Mouse (Mus musculus) mouse embryonic stem cell (cell line): ENCODE data around the gene Kmt2d.

Experiments
- in situ Hi-C, 2 experiments: fragments of 300-500 bp; cut with MboI; formaldehyde crosslinking; loops; 1 replicate in 1 of 2; 3 replicates in 1 of 2; pipeline ENCODE4 v1.14.3; 2019 to 2020; ENCODE audit warnings: low sequenced_read_pairs in 2 of 2, low pct_unique_long_range_greater_than_20kb in 1 of 2, mixed read lengths in 1 of 2; ENCODE audit not compliant: unreplicated experiment in 1 of 2

Gene Kmt2d

DNA sequence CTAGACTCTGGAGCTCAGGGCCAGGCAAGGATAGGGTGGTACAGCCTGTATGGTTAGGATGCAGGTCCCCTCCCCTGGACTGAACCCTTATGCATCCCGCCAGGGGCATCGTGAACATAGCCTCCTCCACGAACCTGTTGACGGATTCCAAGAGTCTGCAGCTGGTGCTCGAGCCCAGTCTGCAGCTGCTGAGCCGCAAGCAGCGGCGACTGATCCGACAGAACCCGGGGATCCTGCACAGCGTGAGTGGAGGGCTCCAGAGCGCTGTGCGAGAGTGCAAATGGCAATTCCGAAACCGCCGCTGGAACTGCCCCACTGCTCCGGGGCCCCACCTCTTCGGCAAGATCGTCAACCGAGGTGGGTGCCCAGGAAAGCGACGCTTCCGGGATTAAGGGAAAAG is 80.2 kb downstream of the Kmt2d start:
- in situ Hi-C loops, result loop anchor here in 1 of 2 experiments (10.0 to 25.0 kb wide), 2 partner anchors 304 to 778 kb away; partner anchors contain the start of genes Col2a1 and Dnajc22

DNA sequence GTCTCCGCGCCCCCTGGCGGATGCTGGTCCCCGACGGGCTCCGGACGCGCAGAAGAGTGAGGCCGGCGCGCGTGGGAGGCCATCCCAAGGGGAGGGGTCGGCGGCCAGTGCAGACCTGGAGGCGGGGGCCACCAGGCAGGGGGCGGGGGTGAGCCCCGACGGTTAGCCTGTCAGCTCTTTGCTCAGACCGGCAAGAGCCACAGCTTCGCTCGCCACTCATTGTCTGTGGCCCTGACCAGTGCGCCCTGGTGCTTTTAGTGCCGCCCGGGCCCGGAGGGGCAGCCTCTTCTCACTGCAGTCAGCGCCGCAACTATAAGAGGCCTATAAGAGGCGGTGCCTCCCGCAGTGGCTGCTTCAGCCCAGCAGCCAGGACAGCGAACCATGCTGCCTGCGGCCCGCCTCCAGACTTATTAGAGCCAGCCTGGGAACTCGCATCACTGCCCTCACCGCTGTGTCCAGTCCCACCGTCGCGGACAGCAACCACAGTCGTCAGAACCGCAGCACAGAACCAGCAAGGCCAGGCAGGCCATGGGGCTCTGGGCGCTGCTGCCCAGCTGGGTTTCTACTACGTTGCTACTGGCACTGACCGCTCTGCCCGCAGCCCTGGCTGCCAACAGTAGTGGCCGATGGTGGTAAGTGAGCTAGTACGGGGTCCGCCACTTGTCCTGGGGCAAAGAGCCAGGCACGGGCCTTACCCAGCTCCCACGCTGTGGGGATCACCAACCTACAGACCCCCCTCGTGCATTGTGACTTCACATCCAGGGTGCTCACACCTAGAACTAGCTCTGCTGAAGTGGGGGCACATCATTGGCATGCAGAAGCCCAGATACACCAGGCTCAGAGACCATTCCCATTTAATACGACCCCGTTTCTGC is 81.1 kb downstream of the Kmt2d start, which contains the start of gene Wnt1:
Gene Wnt1 (plus strand): TSS at position 197 of the 875 bp plus-strand sequence.
- in situ Hi-C loops, result loop anchor here in 1 of 2 experiments (10.0 to 25.0 kb wide), 2 partner anchors 305 to 778 kb away; partner anchors contain the start of genes Col2a1 and Dnajc22

- in situ Hi-C loops, result loop anchor here in 1 of 2 experiments (25.0 kb wide), 1 partner anchor 777 kb away; the partner anchor contains the start of gene Col2a1
Measured at GRCm38 (mm10) chr15:98788972-98789660, 81.9 kb downstream of the Kmt2d start.

DNA sequence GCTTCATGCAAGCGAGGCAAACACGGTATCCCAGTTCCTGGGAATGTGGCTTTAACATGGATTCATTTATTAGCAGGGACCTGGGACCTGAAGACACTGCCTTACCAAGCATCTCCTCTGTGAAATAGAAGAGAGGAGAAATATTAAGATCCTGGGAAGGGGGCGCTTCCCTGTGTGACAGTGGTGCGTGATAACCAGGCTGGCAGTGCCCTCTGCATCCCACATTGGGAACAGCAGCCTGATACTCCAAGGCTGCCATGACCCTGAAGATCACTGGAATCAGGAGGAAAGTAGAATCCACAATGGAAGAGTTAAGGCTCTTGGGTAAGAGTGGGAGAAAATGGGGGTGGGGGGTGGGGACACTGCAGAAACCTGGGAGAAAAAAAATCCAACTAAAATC is 83.1 kb downstream of the Kmt2d start:
- in situ Hi-C loops, result loop anchor here in 1 of 2 experiments (25.0 kb wide), 1 partner anchor 776 kb away; the partner anchor contains the start of gene Col2a1

DNA sequence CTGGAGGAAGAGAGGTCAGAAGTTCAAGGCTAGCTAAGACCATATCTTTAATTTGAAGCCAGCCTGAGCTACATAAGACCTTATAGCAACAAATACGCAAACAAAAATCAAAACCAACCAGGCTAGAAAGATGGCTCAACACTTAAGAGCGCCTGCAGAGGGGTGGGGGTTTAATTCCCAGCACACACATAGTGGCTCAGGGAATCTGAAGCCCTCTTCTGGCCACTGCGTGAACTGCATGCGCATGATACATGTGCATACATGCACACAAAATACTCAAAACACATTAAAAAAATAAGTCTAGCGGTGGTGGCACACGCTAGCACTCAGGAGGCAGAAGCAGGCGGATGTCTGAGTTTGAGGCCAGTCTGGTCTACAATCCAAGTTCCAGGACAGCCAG is 85.3 kb downstream of the Kmt2d start:
- in situ Hi-C loops, result loop anchor here in 1 of 2 experiments (25.0 kb wide), 1 partner anchor 773 kb away; the partner anchor contains the start of gene Col2a1
